Comparison of ENCODE assay signal across 8 mouse cellular contexts in genomic region chr15:80015211-80015952, GRCm38 (mm10). TPM values are rescaled to one million over a fixed set of nuclear protein-coding genes. Genes with fewer than 3 reads are reported as not detected.
A peak's percentile ranks its signal among the peaks of the same experiment; 100 is the strongest.
DNase-seq lines count a peak whose midpoint lies in the region; ATAC-seq and TF ChIP-seq lines count a peak whose summit lies in the region.

No protein-coding gene starts in this region.

- no peaks in the 10 kb centered on the region for H3K36me3 ChIP-seq in heart, postnatal 0 days (replicated peaks; ENCODE audit: control insufficient read depth, insufficient read depth, low read length)
- no peaks in the 10 kb centered on the region for H3K36me3 ChIP-seq in hindbrain, embryonic 14.5 days (replicated peaks; ENCODE audit: control insufficient read depth, insufficient read depth)
- H3K36me3 ChIP-seq in midbrain, embryonic 13.5 days: no peaks in the 10 kb centered on the region

- no peak for TF ChIP-seq CTCF in heart, postnatal 0 days (IDR thresholded peaks at IDR 0.05; ENCODE audit: low read depth)

- H3K27ac ChIP-seq in heart, postnatal 0 days (ENCODE audit: low read depth): no peak overlapping the region
- no peak overlapping the region for H3K27ac ChIP-seq in hindbrain, embryonic 14.5 days
- H3K27ac ChIP-seq in midbrain, embryonic 13.5 days: no peak overlapping the region

- no peak for DNase-seq in heart, postnatal 0 days (ENCODE audit: low spot score)
- DNase-seq in heart, adult 9 months (ENCODE audit: low spot score in 2 of 2): no peak
- DNase-seq in hindbrain, embryonic 14.5 days (ENCODE audit: low spot score): no peak
- DNase-seq in thymus, postnatal 25 days: no peak
- no peak for DNase-seq in cerebellum, postnatal 14 days
- DNase-seq in thymus, postnatal 10 days (ENCODE audit: low spot score in 2 of 2): no peak

- H3K4me3 ChIP-seq in heart, postnatal 0 days (ENCODE audit: low read depth, low read length): peak overlapping the region; percentile 56; the same call in 1 of the 2 replicates
- H3K4me3 ChIP-seq in hindbrain, embryonic 14.5 days (replicated peaks; ENCODE audit: low read length): peak overlapping the region; percentile 81
- H3K4me3 ChIP-seq in midbrain, embryonic 13.5 days (replicated peaks): peak overlapping the region; percentile 66

- no peak for ATAC-seq in heart, postnatal 0 days (ENCODE audit: insufficient read depth, low read depth)
- ATAC-seq in common myeloid progenitor, adult 5-6 weeks (replicated peaks; ENCODE audit: low read depth, poor library complexity, severe bottlenecking): 0 out of 2 replicates have a peak, but pooled peaks have one; percentile 6
- ATAC-seq in hindbrain, embryonic 14.5 days (ENCODE audit: low FRiP score): no peak
- ATAC-seq in midbrain, embryonic 13.5 days: no peak

- no peak overlapping the region for H3K9ac ChIP-seq in heart, postnatal 0 days (replicated peaks; ENCODE audit: low read depth, low read length)
- peak overlapping the region; percentile 87; the same call in 1 of the 2 replicates for H3K9ac ChIP-seq in hindbrain, embryonic 14.5 days
- H3K9ac ChIP-seq in midbrain, embryonic 13.5 days (replicated peaks): peak overlapping the region; percentile 76; the same call in 1 of the 2 replicates

- H3K27me3 ChIP-seq in heart, postnatal 0 days (ENCODE audit: control insufficient read depth, insufficient read depth, low read length): peaks cover 48% of the 10 kb centered on the region
- H3K27me3 ChIP-seq in hindbrain, embryonic 14.5 days (ENCODE audit: control insufficient read depth, insufficient read depth, low read length): peaks cover 53% of the 10 kb centered on the region
- H3K27me3 ChIP-seq in midbrain, embryonic 13.5 days: peaks cover 77% of the 10 kb centered on the region

- WGBS in heart, postnatal 0 days: 65% methylated on average over 7 of the region's 7 CpGs
- WGBS in hindbrain, embryonic 14.5 days: 59% methylated on average over 7 of the region's 7 CpGs
- 61% methylated on average over 7 of the region's 7 CpGs for WGBS in midbrain, embryonic 13.5 days

- H3K9me3 ChIP-seq in heart, postnatal 0 days (replicated peaks; ENCODE audit: control insufficient read depth, low read length): no peaks in the 10 kb centered on the region
- no peaks in the 10 kb centered on the region for H3K9me3 ChIP-seq in hindbrain, embryonic 14.5 days (ENCODE audit: control insufficient read depth, low read length)
- no peaks in the 10 kb centered on the region for H3K9me3 ChIP-seq in midbrain, embryonic 13.5 days

- peaks cover 25% of the 10 kb centered on the region for H3K4me1 ChIP-seq in heart, postnatal 0 days (ENCODE audit: control insufficient read depth, insufficient read depth)
- H3K4me1 ChIP-seq in hindbrain, embryonic 14.5 days (replicated peaks; ENCODE audit: control insufficient read depth, insufficient read depth, low read length): peaks cover 21% of the 10 kb centered on the region
- H3K4me1 ChIP-seq in midbrain, embryonic 13.5 days (replicated peaks): peaks cover 34% of the 10 kb centered on the region

- H3K4me2 ChIP-seq in heart, postnatal 0 days (ENCODE audit: low read depth, low read length): peak overlapping the region; percentile 81
- H3K4me2 ChIP-seq in hindbrain, embryonic 14.5 days (replicated peaks): peak overlapping the region; percentile 95
- peak overlapping the region; percentile 94 for H3K4me2 ChIP-seq in midbrain, embryonic 13.5 days (replicated peaks)

- no peak for TF ChIP-seq EP300 in heart, postnatal 0 days (IDR thresholded peaks at IDR 0.05; ENCODE audit: low read depth)

RNA-seq across cellular contexts. Expression of gene Pdgfb, which starts 0.6 kb away (rescaled TPM):
- 32.2 and 33.7 TPM in 2 replicates for total RNA-seq in heart, postnatal 0 days (2014; rRNA removed; ENCODE audit: low replicate concordance)
- polyA plus RNA-seq in heart, postnatal 0 days (2015; fragmentation: Nextera tagmentation; extraction: Ambion mirVana): 3.3 and 3.5 TPM in 2 replicates
- total RNA-seq in common myeloid progenitor, adult 5-6 weeks (2017): 0.10 and 0.82 TPM in 2 replicates
- polyA plus RNA-seq in hindbrain, embryonic 14.5 days (2014; fragmentation: Nextera tagmentation; extraction: Ambion mirVana): 7.3 and 7.5 TPM in 2 replicates
- 2.1 and 2.3 TPM in 2 replicates for polyA plus RNA-seq in midbrain, embryonic 13.5 days (2015; fragmentation: Nextera tagmentation; extraction: Ambion mirVana)

RNA-seq across cellular contexts. Expression of gene Cbx7, which starts 44.5 kb away (rescaled TPM):
- 0.50 and 2.1 TPM in 2 replicates for total RNA-seq in heart, postnatal 0 days (2014; rRNA removed; ENCODE audit: low replicate concordance)
- polyA plus RNA-seq in heart, postnatal 0 days (2015; fragmentation: Nextera tagmentation; extraction: Ambion mirVana): 0.82 and 1.0 TPM in 2 replicates
- 3.4 and 5.5 TPM in 2 replicates for total RNA-seq in common myeloid progenitor, adult 5-6 weeks (2017)
- 3.2 and 4.0 TPM in 2 replicates for polyA plus RNA-seq in hindbrain, embryonic 14.5 days (2014; fragmentation: Nextera tagmentation; extraction: Ambion mirVana)
- 3.0 and 4.3 TPM in 2 replicates for polyA plus RNA-seq in midbrain, embryonic 13.5 days (2015; fragmentation: Nextera tagmentation; extraction: Ambion mirVana)
